Mouse (Mus musculus) kidney, adult 2 months (tissue): ENCODE results near the gene Cyp4f40. TPM values are rescaled to one million over a fixed set of nuclear protein-coding genes. Genes with fewer than 3 reads are reported as not detected.

Experiments used
- DNase-seq: peaks from one replicate; pipeline ENCODE4 v3.0.0; 2021
- H3K27ac ChIP-seq: fragments of 200-500 bp; 2 replicates; pipeline ENCODE4 v1.5.1; 2012; ENCODE audit warnings: low read depth, low read length, control low read depth, inconsistent platforms; ENCODE audit not compliant: insufficient read depth
- H3K27me3 ChIP-seq: fragments of 200-500 bp; replicated peaks from 2 replicates; pipeline ENCODE4 v1.6.1; 2012; ENCODE audit warnings: mild to moderate bottlenecking, moderate library complexity, low read length, inconsistent platforms; ENCODE audit not compliant: control insufficient read depth, insufficient read depth
- H3K36me3 ChIP-seq: fragments of 200-500 bp; 2 replicates; pipeline ENCODE4 v1.6.1; 2012; ENCODE audit warnings: mild to moderate bottlenecking, moderate library complexity, low read length, inconsistent platforms; ENCODE audit not compliant: control insufficient read depth, insufficient read depth
- H3K4me1 ChIP-seq: fragments of 200-500 bp; 2 replicates; pipeline ENCODE4 v1.6.1; 2011; ENCODE audit warnings: low read length; ENCODE audit not compliant: control insufficient read depth, insufficient read depth
- H3K4me3 ChIP-seq: fragments of 200-500 bp; 2 replicates; pipeline ENCODE4 v1.5.1; 2011; ENCODE audit warnings: mild to moderate bottlenecking, low read depth, low read length, control low read depth; ENCODE audit not compliant: insufficient read depth
- CTCF ChIP-seq: fragments of 200-500 bp; conservative IDR thresholded peaks from 2 replicates; pipeline ENCODE4 v1.5.1; 2011; ENCODE audit warnings: low read depth, mild to moderate bottlenecking, control low read depth, low read length, moderate library complexity, mixed read lengths; ENCODE audit not compliant: insufficient read depth, insufficient read length
- POLR2A ChIP-seq: fragments of 200-500 bp; IDR thresholded peaks from one replicate; pipeline ENCODE4 v1.6.1; 2011; ENCODE audit warnings: low read depth, low read length, control low read depth
- whole genome bisulfite sequencing: fragments of 180-500 bp; shearing (Covaris S2); methylation state at CpG from one replicate; pipeline ENCODE4 v1.1.7; 2018; 5-methylcytosine and 5-hydroxymethylcytosine counted together
- polyA plus RNA-seq: library from polyadenylated mRNA; depleted of rRNA; stranded (reverse); fragments of >200 nt; gene quantifications from 2 replicates; pipeline ENCODE4 v1.2.3, GENCODE M21; 2012

The Cyp4f40 gene
- polyA plus RNA-seq, 1 experiment, result not detected

DNA sequence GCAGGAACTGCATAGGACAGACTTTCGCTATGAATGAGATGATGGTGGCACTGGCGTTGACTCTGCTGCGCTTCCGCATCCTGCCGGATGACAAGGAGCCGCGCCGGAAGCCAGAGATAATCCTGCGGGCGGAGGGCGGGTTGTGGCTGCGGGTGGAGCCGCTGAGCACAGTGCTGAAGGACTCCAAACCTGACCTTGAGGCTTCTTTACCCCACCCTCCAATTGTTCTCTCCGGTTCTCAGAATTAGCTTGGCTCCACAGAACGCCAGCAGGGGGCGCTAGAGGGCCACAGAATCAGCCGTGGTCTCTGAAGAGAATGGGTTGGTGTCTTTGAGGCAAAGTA, 23.8 kb upstream of the Cyp4f40 start:
- DNase-seq, result peak; percentile 76
- H3K4me3 ChIP-seq, result peak overlapping the region; percentile 20; the same call in 1 of the 2 replicates
- WGBS, result 2% methylated on average over 17 of the region's 17 CpGs

DNA sequence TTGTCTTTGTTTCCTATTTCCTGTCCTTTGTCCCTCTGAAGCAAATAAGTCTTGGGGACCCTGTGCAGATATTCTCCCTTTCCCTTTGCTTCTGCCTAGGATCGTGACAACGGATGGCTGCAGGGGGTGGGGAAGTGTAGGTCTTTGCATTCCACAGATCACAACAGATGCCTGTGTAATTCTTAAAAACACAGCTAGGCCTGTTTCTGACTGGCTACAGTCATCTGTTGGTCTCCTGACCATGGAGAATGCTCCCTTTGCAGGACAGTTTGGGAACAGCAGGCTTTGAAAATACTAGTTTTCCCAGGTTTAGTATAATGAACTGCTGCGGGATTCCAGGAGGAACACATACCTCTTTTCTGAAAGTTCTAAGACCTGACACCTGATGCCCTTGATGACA, 22.4 kb upstream of the Cyp4f40 start:
- no peak overlapping the region for H3K27ac ChIP-seq
- no peak for TF ChIP-seq POLR2A
- TF ChIP-seq CTCF, result no peak
- H3K4me1 ChIP-seq, result no peaks in the 10 kb centered on the region
- WGBS, result 58% methylated on average over 3 of the region's 3 CpGs
- H3K27me3 ChIP-seq, result no peaks in the 10 kb centered on the region
- H3K36me3 ChIP-seq, result no peaks in the 10 kb centered on the region
- no peak overlapping the region for H3K4me3 ChIP-seq
- DNase-seq, result no peak

More for the DNA sequence above, 23.8 kb upstream of the Cyp4f40 start:
- H3K4me1 ChIP-seq, result no peaks in the 10 kb centered on the region
- H3K36me3 ChIP-seq, result no peaks in the 10 kb centered on the region
- no peak overlapping the region for H3K27ac ChIP-seq
- no peak for TF ChIP-seq POLR2A
- peak; percentile 91 for TF ChIP-seq CTCF
- H3K27me3 ChIP-seq, result no peaks in the 10 kb centered on the region

DNA sequence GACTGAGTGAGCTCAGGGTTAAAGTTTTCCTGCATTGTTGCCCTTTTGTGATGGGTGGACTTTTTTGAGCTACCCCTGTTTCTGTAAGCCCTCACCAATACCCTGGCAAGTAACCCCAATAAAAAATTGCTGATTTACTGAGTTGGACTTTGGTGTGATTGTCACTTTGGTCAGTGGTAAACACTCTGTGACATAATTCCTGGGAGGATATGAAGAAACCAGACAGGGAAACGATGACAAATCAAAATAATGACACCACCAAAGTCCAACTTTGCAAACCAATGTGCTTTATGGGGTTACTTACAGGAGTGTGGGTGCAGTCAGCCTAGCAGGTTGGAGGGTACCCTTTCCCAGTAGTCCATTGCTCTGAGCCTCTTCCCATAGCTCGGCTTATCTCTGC, 21.5 kb upstream of the Cyp4f40 start:
- no peak for DNase-seq
- 74% methylated on average over 2 of the region's 2 CpGs for WGBS
- no peaks in the 10 kb centered on the region for H3K4me1 ChIP-seq
- no peak overlapping the region for H3K4me3 ChIP-seq
- H3K27me3 ChIP-seq, result no peaks in the 10 kb centered on the region
- no peak overlapping the region for H3K27ac ChIP-seq
- H3K36me3 ChIP-seq, result no peaks in the 10 kb centered on the region
- TF ChIP-seq POLR2A (no peak), CTCF (no peak)

DNA sequence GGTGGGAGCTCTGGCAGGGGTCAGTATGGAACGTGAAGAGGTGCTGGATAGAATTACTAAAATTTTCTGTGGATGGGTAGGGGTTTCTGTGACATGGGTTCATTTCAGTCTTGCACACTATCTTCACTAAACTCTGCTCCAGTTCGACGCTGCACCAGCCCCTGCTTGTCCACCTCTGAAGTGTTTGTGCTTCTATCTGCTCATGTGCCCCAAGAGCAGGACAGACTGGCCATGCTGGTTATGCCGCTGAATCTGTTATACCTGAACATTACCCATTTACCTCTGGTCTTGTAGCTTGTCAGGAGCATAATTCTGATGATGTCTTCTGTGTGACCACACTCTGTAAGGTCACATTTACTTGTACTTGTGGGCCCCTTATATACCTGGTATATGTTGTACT, 12.1 kb upstream of the Cyp4f40 start:
- H3K27me3 ChIP-seq, result no peaks in the 10 kb centered on the region
- 82% methylated on average over 4 of the region's 4 CpGs for WGBS

DNA sequence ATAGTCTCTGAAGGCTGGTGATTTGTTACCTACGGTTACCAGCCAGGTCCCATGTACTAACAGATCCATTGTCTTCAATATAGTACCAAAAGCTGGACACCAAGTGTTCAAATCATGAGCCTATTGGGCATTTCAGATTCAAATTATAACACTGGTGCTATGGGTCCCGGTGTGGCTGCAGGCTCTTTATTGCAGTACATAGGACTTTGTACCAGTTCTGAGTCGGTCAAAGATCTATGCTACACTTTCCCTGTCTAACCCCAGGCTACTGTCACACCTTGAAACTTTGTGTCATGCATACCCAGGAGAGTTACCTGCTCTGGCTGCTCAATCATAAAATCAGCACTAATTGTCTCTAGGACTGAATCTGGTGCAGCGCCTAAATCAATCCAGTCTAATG, 4.8 kb upstream of the Cyp4f40 start:
- no peaks in the 10 kb centered on the region for H3K36me3 ChIP-seq
- no peak for TF ChIP-seq CTCF
- no peak for TF ChIP-seq POLR2A
- no peak overlapping the region for H3K4me3 ChIP-seq
- 95% methylated on average over 4 of the region's 4 CpGs for WGBS
- DNase-seq, result no peak
- no peaks in the 10 kb centered on the region for H3K27me3 ChIP-seq
- H3K4me1 ChIP-seq, result no peaks in the 10 kb centered on the region
- no peak overlapping the region for H3K27ac ChIP-seq

More for the DNA sequence above, 12.1 kb upstream of the Cyp4f40 start:
- no peak for TF ChIP-seq POLR2A
- Histone ChIP-seq H3K36me3 (no peaks in the 10 kb centered on the region), H3K27ac (no peak overlapping the region), H3K4me3 (no peak overlapping the region), H3K4me1 (no peaks in the 10 kb centered on the region)
- DNase-seq, result no peak

DNA sequence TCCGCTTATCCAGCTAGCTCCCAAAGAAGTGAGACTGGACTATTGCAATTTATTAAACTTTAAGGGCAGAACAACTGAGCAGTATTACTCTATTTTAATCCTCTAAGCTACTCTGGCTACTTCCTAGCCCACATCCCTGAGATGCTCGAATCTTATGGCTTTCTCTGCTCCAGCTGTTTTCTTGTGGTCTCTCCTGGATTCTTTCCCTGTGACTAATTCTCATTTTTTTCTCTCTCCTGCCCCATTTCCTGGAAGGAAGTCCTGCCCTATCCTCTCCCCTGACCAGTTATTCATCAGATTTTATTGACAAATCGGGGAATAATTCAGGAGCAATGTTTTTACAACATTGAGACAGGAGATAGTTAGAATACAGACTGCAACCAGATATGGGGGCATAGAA, 1.7 kb upstream of the Cyp4f40 start:
- TF ChIP-seq CTCF (no peak), POLR2A (no peak)
- H3K4me3 ChIP-seq, result no peak overlapping the region
- 73% methylated on average over 3 of the region's 3 CpGs for WGBS
- H3K27me3 ChIP-seq, result no peaks in the 10 kb centered on the region
- no peak overlapping the region for H3K27ac ChIP-seq
- no peak for DNase-seq
- no peaks in the 10 kb centered on the region for H3K36me3 ChIP-seq
- no peaks in the 10 kb centered on the region for H3K4me1 ChIP-seq

DNA sequence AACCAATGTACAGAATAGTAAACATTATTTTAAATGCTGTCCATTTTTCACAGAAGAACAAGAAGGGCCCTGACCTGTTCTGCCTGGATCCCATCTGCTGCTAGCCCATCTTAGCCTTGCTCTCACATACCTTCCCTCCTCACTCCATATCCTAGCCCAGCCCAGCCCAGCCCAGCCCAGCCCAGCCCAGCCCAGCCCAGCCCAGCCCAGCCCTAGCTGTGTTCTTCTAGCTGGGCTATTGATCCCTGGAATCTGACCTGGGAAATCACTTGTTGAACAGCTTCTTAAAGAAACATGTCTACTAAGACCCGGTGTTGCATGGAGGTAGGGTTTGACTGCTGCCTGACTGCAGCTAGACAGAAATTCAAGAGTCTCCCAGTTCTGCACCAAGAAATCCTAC, 454 bp upstream of the Cyp4f40 start:
- TF ChIP-seq CTCF (no peak), POLR2A (no peak)
- Histone ChIP-seq H3K27me3 (no peaks in the 10 kb centered on the region), H3K4me1 (no peaks in the 10 kb centered on the region), H3K4me3 (no peak overlapping the region), H3K36me3 (no peaks in the 10 kb centered on the region), H3K27ac (no peak overlapping the region)
- DNase-seq, result no peak
- 64% methylated on average over 1 of the region's 1 CpGs for WGBS

DNA sequence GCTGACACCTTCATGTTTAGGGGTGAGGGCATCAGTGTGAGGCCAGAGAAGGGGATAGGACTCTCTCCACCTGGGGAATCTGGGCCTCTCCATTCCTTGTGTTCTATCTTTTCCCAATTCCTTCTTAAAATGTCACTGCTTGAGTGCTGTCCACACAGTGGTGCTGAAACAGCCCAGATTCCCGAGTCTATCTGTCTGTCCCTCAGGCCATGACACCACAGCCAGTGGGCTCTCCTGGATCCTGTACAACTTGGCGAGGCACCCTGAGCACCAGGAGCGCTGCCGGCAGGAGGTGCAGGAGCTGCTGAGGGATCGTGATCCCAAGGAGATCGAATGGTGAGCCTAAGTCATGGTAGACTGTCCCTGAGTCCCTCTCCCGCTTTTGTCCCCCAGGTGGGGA, 15.3 kb downstream of the Cyp4f40 start:
- TF ChIP-seq CTCF (no peak), POLR2A (no peak)
- no peak overlapping the region for H3K4me3 ChIP-seq
- no peak overlapping the region for H3K27ac ChIP-seq
- 58% methylated on average over 7 of the region's 7 CpGs for WGBS
- DNase-seq, result no peak
- H3K27me3 ChIP-seq, result no peaks in the 10 kb centered on the region; the same call in 1 of the 2 replicates
- no peaks in the 10 kb centered on the region for H3K4me1 ChIP-seq
- no peaks in the 10 kb centered on the region for H3K36me3 ChIP-seq
